Mouse (Mus musculus): ENCODE measurements at regions not wholly inside any gene's neighbourhood (a gene's known extent, or its start where the extent isn't known, plus 50 kb on each side); places are given as distances from the start of the nearest gene placed in this dataset.

DNA sequence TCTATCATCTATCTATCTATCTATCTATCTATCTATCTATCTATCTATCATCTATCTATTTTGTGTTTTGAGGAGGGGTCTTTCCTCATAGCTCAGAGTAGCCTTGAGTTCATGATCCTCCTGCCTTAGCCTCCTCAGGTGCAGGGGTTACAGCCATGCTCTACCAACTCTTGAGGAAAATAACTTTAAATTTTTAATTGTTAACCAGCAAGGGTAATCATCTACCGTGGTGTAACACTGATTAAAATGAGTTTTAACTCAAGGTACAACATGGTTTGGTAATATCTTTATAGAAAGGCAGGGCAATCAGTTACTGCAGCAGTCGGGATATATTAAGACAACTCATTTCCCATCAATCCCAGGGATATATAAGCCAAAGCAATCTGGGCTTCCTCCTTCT lies 401.6 kb upstream of the Fbxo33 start:
- TF ChIP-seq CTCF (IDR thresholded peaks at IDR 0.05; ENCODE audit: low read depth), result no peak
- TF ChIP-seq EP300 (optimal IDR thresholded peaks at IDR 0.05), result no peak
